Mouse (Mus musculus) MEL (cell line): ENCODE data around the gene Creb3l1.

Experiments
- CTCF ChIP-seq, 3 experiments: IDR thresholded peaks in 2 of 3; conservative IDR thresholded peaks in 1 of 3; 2 replicates each; pipeline ENCODE4 v1.5.1; 2011 to 2012; ENCODE audit warnings: low read length in 3 of 3, low read depth in 2 of 3, mild to moderate bottlenecking in 2 of 3, improper control_type of control experiment in 1 of 3, inconsistent platforms in 1 of 3, mixed read lengths in 1 of 3, moderate library complexity in 1 of 3; ENCODE audit not compliant: control insufficient read depth in 1 of 3, insufficient read depth in 1 of 3, poor library complexity in 1 of 3, severe bottlenecking in 1 of 3
- ELF1 ChIP-seq: IDR thresholded peaks from 2 replicates; pipeline ENCODE4 v1.6.1; 2014; ENCODE audit warnings: low read depth, mild to moderate bottlenecking, inconsistent platforms, low read length, improper control_type of control experiment, moderate library complexity
- MAX ChIP-seq: IDR thresholded peaks from 2 replicates; pipeline ENCODE4 v1.6.1; 2011; ENCODE audit warnings: low read length, improper control_type of control experiment
- POLR2A ChIP-seq, 2 experiments: IDR thresholded peaks; 2 replicates each; pipeline ENCODE4 v1.6.1; 2011 to 2012; ENCODE audit warnings: low read length in 2 of 2, mild to moderate bottlenecking in 2 of 2, control low read depth in 1 of 2, improper control_type of control experiment in 1 of 2, low read depth in 1 of 2, moderate library complexity in 1 of 2; ENCODE audit not compliant: control insufficient read depth in 1 of 2, insufficient read depth in 1 of 2, poor library complexity in 1 of 2
- ZNF384 ChIP-seq: IDR thresholded peaks from 2 replicates; pipeline ENCODE4 v1.6.1; 2012; ENCODE audit warnings: low read depth, mild to moderate bottlenecking, inconsistent platforms, low read length, improper control_type of control experiment

GRCm38 (mm10) chr2:92024274-92024672, at the start of gene Creb3l1:
- TF ChIP-seq MAX (no peak), CTCF (IDR thresholded peaks at IDR 0.05 in 2 of 3, conservative IDR thresholded peaks at IDR 0.05 in 1 of 3; ENCODE audit: control insufficient read depth in 1 of 3, insufficient read depth in 1 of 3, low read depth in 2 of 3, low read length in 3 of 3, poor library complexity in 1 of 3, severe bottlenecking in 1 of 3) (no peak), ELF1 (no peak), POLR2A (IDR thresholded peaks at IDR 0.05; ENCODE audit: control insufficient read depth in 1 of 2, insufficient read depth in 1 of 2, low read depth in 1 of 2, low read length in 2 of 2, poor library complexity in 1 of 2) (no peak), ZNF384 (no peak)
